Mouse (Mus musculus) adrenal gland, postnatal 0 days (tissue): Measurements from ENCODE around the gene Rab3gap2. TPM values are rescaled to one million over a fixed set of nuclear protein-coding genes. Genes with fewer than 3 reads are reported as not detected.
A peak's percentile ranks its signal among the peaks of the same experiment; 100 is the strongest.

Experiments
- microRNA-seq: library from miRNA; unstranded; fragments of <30 nt; microRNA quantifications from one replicate; pipeline ENCODE4, GENCODE M21; 2016; ENCODE audit warnings: borderline replicate concordance; ENCODE audit not compliant: insufficient number of aligned reads
- polyA plus RNA-seq: library from polyadenylated mRNA; unstranded; fragments of >200 nt; fragmentation: Nextera tagmentation; extraction: Ambion mirVana; gene quantifications from 2 replicates; pipeline ENCODE4 v1.2.1, GENCODE M21; 2015

Gene Rab3gap2
- polyA plus RNA-seq = 14.2 and 19.1 TPM in 2 replicates

GRCm38 (mm10) chr1:185203909-185204661, at the start of gene Rab3gap2:
TSS of gene Rab3gap2 (plus strand) at chr1:185204117.

GRCm38 (mm10) chr1:185328721-185329610, 125.0 kb downstream of the Rab3gap2 start, which contains the start of gene Iars2:
TSS of gene Iars2 (minus strand) at chr1:185329396.

GRCm38 (mm10) chr1:185331983-185332430, 128.1 kb downstream of the Rab3gap2 start, which contains the start of gene Bpnt1:
TSS of gene Bpnt1 (plus strand) at chr1:185332149.

Small RNAs within 50 kb of the gene (microRNA-seq; reads per million reads assigned to microRNA genes)
- gene Mir194-1 (3.2 reads per million), gene Mir215 (27.7 reads per million, percentile 28 among the genes with 10 or more reads in this experiment), gene Mir664 (36.8 reads per million, percentile 30 among the genes with 10 or more reads in this experiment)

Other genes with a start within 250 kb of the Rab3gap2 start
- gene Mark1, start 204.5 kb upstream of the Rab3gap2 start, polyA plus RNA-seq = 3.0 and 6.0 TPM in 2 replicates
- gene Iars2, start 125.3 kb downstream of the Rab3gap2 start, polyA plus RNA-seq = 25.5 and 56.2 TPM in 2 replicates
- 29.2 and 43.8 TPM in 2 replicates for gene Bpnt1, start 128.0 kb downstream of the Rab3gap2 start, polyA plus RNA-seq
- 53.7 and 77.0 TPM in 2 replicates for gene Eprs, start 158.9 kb downstream of the Rab3gap2 start, polyA plus RNA-seq